Mouse (Mus musculus) hindbrain, postnatal 0 days (tissue): ENCODE measurements around the gene Cdc42ep4. TPM values are rescaled to one million over a fixed set of nuclear protein-coding genes. Genes with fewer than 3 reads are reported as not detected.
A peak's percentile ranks its signal among the peaks of the same experiment; 100 is the strongest.

Experiments
- ATAC-seq: fragments of 200-750 bp; cut with Nextera tagmentation; 2 replicates; pipeline ENCODE4 v1.8.0; 2017; ENCODE audit warnings: mild to moderate bottlenecking, moderate TSS enrichment, moderate library complexity
- DNase-seq: peaks from one replicate; pipeline ENCODE4 v3.0.0-alpha.2; 2015; ENCODE audit warnings: low spot score
- H3K27ac ChIP-seq: fragments of 300-500 bp; sonication (generic); 2 replicates; pipeline ENCODE4 v1.5.1; 2014; ENCODE audit warnings: mild to moderate bottlenecking
- H3K27me3 ChIP-seq: fragments of 300-500 bp; sonication (generic); 2 replicates; pipeline ENCODE4 v1.6.1; 2014; ENCODE audit warnings: low read length, mixed read lengths; ENCODE audit not compliant: insufficient read depth
- H3K36me3 ChIP-seq: fragments of 300-500 bp; sonication (generic); 2 replicates; pipeline ENCODE4 v1.6.1; 2014; ENCODE audit warnings: low read length, mixed read lengths; ENCODE audit not compliant: insufficient read depth
- H3K4me1 ChIP-seq: fragments of 300-500 bp; sonication (generic); 2 replicates; pipeline ENCODE4 v1.6.1; 2014; ENCODE audit warnings: antibody characterized with exemption, low read length, mixed read lengths; ENCODE audit not compliant: insufficient read depth
- H3K4me2 ChIP-seq: fragments of 300-500 bp; sonication (generic); 2 replicates; pipeline ENCODE4 v1.6.1; 2014; ENCODE audit warnings: low read depth, mild to moderate bottlenecking, low read length, moderate library complexity, mixed read lengths
- H3K4me3 ChIP-seq: fragments of 300-500 bp; sonication (generic); 2 replicates; pipeline ENCODE4 v1.5.1; 2014; ENCODE audit warnings: low read length
- H3K9ac ChIP-seq: fragments of 300-500 bp; sonication (generic); replicated peaks from 2 replicates; pipeline ENCODE4 v1.6.1; 2014; ENCODE audit warnings: mild to moderate bottlenecking, low read length, moderate library complexity, mixed read lengths
- H3K9me3 ChIP-seq: fragments of 300-500 bp; sonication (generic); 2 replicates; pipeline ENCODE4 v1.6.1; 2016; ENCODE audit warnings: low read length, mixed read lengths
- CTCF ChIP-seq: IDR thresholded peaks from 2 replicates; pipeline ENCODE4 v1.5.1; 2016; ENCODE audit warnings: antibody characterized with exemption, control low read depth, low read depth
- WGBS: fragments of 180-500 bp; shearing (Covaris S2); extraction: QIAGEN DNeasy Blood & Tissue Kit; methylation state at CpG from one replicate; pipeline ENCODE4 v1.1.7; 2014; 5-methylcytosine and 5-hydroxymethylcytosine counted together
- polyA plus RNA-seq: library from polyadenylated mRNA; unstranded; fragments of >200 nt; fragmentation: Nextera tagmentation; extraction: Ambion mirVana; gene quantifications from 2 replicates; pipeline ENCODE4 v1.2.1, GENCODE M21; 2015
- total RNA-seq: library from RNA; depleted of rRNA; stranded (reverse); fragments of >200 nt; gene quantifications from 2 replicates; pipeline ENCODE4 v1.2.3, GENCODE M21; 2014

Gene Cdc42ep4
- total and polyA plus RNA-seq, 2 experiments from 2014 or later: 55.7 to 116 TPM

DNA sequence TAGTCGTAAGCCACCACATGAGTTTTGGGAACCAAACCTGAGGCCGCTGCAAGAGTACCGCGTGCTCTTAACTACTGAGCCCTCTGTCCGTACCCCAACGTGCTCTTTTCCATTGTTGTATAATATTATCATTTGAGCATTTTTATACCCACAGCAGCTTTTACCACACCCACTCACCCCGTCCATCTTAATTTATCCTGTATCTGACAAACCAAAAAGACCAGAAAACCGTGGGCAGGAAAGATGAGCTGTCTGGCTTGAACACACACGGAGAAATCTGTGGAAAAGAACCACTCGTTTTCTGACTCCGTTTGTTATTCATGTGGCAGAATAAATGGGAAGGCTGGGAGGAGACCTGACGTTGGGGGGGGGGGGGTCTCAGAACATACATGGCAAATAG, 61.2 kb downstream of the Cdc42ep4 start:
- H3K9me3 ChIP-seq: no peaks in the 10 kb centered on the region
- no peaks in the 10 kb centered on the region for H3K27me3 ChIP-seq
- no peak overlapping the region for H3K9ac ChIP-seq
- TF ChIP-seq CTCF: no peak
- no peak overlapping the region for H3K27ac ChIP-seq
- 89% methylated on average over 12 of the region's 12 CpGs for WGBS
- no peak overlapping the region for H3K4me3 ChIP-seq
- H3K4me1 ChIP-seq: no peaks in the 10 kb centered on the region
- peaks cover 48% of the 10 kb centered on the region for H3K36me3 ChIP-seq
- H3K4me2 ChIP-seq: no peak overlapping the region
- ATAC-seq: no peak
- DNase-seq: no peak

DNA sequence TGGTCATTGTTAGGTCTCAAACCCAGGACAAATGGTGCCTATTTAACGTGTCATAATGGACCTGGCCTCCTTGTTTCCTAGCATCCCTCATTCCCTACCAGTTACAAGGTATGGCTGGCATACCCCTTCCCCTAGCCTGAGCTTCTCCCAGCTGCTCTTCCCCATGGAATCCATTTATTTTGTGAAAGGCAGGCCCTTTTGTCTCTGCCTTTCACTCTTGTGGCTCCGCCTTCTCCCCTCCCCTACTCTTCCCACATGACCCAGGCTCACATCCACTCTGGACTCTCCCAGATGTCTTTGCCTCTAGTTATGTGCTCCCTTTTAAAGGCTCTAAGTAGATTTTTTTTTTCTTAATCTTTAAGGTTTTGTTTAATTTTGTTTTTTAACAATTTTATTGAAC, 64.7 kb downstream of the Cdc42ep4 start:
- no peak for TF ChIP-seq CTCF
- 39% methylated on average over 2 of the region's 2 CpGs for WGBS
- Histone ChIP-seq H3K4me2 (no peak overlapping the region), H3K4me3 (no peak overlapping the region), H3K36me3 (peaks cover 18% of the 10 kb centered on the region), H3K27ac (no peak overlapping the region), H3K27me3 (no peaks in the 10 kb centered on the region), H3K9ac (no peak overlapping the region), H3K4me1 (peaks cover 10% of the 10 kb centered on the region; the same call in 1 of the 2 replicates), H3K9me3 (no peaks in the 10 kb centered on the region)
- DNase-seq (no peak), ATAC-seq (no peak)

DNA sequence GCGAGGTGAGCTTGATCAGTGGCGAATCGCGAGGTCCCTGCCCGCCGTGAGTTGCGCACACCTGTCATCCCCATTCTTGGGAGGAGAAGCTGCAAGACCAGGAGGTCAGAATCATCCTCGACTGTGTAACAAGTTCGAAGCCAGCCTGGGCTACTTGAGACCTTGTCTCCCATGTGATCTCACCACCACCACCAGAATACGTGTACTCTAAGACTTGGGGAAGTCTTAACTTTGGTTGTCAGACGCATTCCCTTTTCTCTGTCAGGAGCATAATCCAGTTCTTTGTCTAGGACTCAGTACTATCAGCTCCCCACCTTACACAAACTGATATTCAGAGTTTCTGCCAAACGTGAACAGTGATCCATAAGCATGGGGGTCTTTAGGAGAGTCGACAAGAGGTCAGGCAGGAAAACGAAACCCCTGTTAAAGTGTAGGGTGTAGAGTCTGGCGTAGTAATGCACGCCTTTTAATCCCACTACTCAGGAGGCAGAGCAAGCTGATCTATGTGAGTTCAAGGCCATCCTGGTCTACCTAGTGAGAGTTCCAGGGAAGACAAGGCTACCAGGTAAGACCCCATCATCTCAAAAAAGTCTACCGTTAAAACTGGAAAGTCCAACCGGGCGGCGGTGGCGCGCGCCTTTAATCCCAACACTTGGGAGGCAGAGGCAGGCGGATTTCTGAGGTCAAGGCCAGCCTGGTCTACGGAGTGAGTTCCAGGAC, 66.8 kb downstream of the Cdc42ep4 start:
- H3K27ac ChIP-seq: peak overlapping the region; percentile 95
- peaks cover 18% of the 10 kb centered on the region for H3K36me3 ChIP-seq
- ATAC-seq (no peak), DNase-seq (no peak)
- no peak for TF ChIP-seq CTCF
- peak overlapping the region; percentile 92 for H3K4me3 ChIP-seq
- H3K4me2 ChIP-seq: peak overlapping the region; percentile 82
- 43% methylated on average over 25 of the region's 25 CpGs for WGBS
- peak overlapping the region; percentile 93 for H3K9ac ChIP-seq
- H3K4me1 ChIP-seq: peaks cover 16% of the 10 kb centered on the region; the same call in 1 of the 2 replicates
- no peaks in the 10 kb centered on the region for H3K9me3 ChIP-seq
- H3K27me3 ChIP-seq: no peaks in the 10 kb centered on the region

DNA sequence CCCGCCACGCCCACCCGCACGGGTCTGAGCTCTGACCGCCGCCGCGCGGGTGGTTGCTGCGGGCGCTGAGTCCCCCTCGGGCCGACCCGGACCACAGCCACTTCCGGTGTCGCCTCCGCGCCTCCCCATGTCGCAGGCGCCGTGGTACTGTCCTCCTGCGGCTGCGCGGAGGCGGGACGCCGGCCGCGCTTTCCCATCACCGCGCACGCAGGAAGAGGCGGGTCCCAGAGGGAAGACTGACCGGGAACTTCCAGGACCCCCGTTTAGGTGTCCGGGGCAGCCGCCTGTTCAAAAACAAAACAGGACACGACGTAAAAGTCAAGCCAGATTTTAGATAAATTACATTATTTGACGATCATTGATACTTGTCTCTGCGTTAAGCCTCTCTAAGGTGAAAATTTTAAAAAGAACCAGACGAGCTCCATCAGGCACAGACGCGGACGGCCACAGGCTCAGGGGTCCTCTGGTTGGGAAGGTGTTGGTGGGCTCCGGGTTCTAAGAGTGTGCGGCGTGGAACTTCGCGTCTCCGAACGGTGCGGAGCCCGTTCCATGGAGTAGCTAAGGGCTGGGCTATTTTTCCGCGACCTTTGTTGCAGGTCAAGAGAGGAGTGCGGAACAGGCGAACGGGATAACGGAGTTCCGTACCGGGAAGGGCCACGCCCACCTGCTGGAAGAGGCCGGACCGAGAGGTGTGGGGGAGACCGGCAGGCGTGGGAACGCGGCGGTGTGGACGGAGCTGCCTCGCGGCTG, 67.5 kb downstream of the Cdc42ep4 start, which contains the start of the genes Fam104a and D11Wsu47e:
Gene Fam104a (minus strand): TSS at position 199 of the 750 bp plus-strand sequence.
Gene D11Wsu47e (plus strand): TSS at position 456 of the 750 bp plus-strand sequence.
- WGBS: under 1% methylated on average over 72 of the region's 73 CpGs
- H3K4me2 ChIP-seq: peak within 1 kb of the TSS; percentile 82
- peak; percentile 96 for ATAC-seq
- no peak for TF ChIP-seq CTCF
- DNase-seq: peak; percentile 99
- peak within 1 kb of the TSS; percentile 95 for H3K27ac ChIP-seq
- peaks cover 16% of the 10 kb centered on the region; the same call in 1 of the 2 replicates for H3K4me1 ChIP-seq
- no peaks in the 10 kb centered on the region for H3K27me3 ChIP-seq
- peak within 1 kb of the TSS; percentile 92 for H3K4me3 ChIP-seq
- peak within 1 kb of the TSS; percentile 93 for H3K9ac ChIP-seq
- H3K9me3 ChIP-seq: no peaks in the 10 kb centered on the region
- peaks cover 12% of the 10 kb centered on the region for H3K36me3 ChIP-seq

DNA sequence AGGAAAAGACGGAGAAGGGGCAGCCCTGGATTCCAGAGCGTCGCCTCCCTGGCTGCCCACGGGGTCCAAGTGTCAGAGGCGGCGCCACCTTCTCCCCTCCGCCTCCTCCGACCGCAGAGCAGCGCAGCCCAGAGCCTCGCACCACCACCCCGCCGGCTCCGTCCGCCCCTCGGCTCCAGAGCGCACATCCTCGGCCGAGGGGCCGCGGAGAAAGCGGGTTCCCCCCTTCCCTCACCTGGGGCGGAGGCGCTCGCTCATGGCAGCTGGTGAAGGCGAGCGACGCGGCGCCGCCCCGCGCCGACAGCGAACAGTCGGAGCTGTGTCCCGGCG, 68.1 kb downstream of the Cdc42ep4 start:
- DNase-seq (no peak), ATAC-seq (peak; percentile 77)
- H3K27ac ChIP-seq: peak overlapping the region; percentile 95
- no peaks in the 10 kb centered on the region for H3K27me3 ChIP-seq
- TF ChIP-seq CTCF: no peak
- H3K4me1 ChIP-seq: peaks cover 16% of the 10 kb centered on the region; the same call in 1 of the 2 replicates
- H3K4me3 ChIP-seq: peak overlapping the region; percentile 92
- H3K9ac ChIP-seq: peak overlapping the region; percentile 93
- no peaks in the 10 kb centered on the region for H3K9me3 ChIP-seq
- peaks cover 8% of the 10 kb centered on the region; the same call in 1 of the 2 replicates for H3K36me3 ChIP-seq
- peak overlapping the region; percentile 82 for H3K4me2 ChIP-seq
- 1% methylated on average over 30 of the region's 38 CpGs for WGBS

DNA sequence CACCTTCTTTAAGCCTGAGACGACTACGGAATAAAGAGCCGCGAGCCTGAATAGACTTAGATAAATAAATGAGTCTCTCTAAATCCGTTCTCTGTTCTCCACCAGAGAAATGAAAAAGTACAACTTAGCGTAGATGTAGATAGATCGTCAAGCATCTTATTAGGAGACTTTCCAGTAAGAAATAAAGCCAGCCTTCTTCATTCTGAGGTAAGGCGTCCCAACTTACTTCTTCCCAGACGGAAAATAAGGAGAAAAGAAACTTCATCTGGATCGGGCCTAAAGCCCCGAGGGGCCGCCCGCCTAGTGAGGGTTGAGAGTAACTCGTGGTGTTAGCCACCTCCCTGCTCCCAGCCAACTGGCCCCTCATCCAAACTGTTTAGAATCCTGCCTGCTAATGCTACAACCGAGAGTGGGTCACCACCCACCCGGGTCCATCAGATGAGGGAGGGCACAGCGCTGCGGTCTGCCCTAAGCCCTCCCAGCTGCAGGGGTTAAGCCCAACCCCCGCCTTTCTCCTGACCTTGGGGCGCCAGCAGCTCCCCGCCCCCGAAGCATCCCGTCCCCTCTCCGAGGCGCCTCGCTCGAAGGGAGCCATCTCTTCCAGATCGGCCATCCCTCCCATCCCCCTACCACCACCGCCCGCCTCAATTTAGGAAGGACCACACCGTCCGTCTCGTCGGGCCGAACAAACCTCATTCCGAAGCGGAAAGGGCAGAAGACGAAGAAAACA, 68.6 kb downstream of the Cdc42ep4 start:
- H3K4me1 ChIP-seq: peaks cover 16% of the 10 kb centered on the region; the same call in 1 of the 2 replicates
- no peak for TF ChIP-seq CTCF
- peak; percentile 38 for ATAC-seq
- DNase-seq: peak; percentile 60
- H3K27ac ChIP-seq: peak overlapping the region; percentile 95
- peak overlapping the region; percentile 82 for H3K4me2 ChIP-seq
- peaks cover 3% of the 10 kb centered on the region; the same call in 1 of the 2 replicates for H3K36me3 ChIP-seq
- H3K4me3 ChIP-seq: peak overlapping the region; percentile 92
- 3% methylated on average over 38 of the region's 38 CpGs for WGBS
- no peaks in the 10 kb centered on the region for H3K9me3 ChIP-seq
- peak overlapping the region; percentile 93 for H3K9ac ChIP-seq
- H3K27me3 ChIP-seq: no peaks in the 10 kb centered on the region
